Mouse (Mus musculus) common myeloid progenitor, adult 5-6 weeks (primary cell): Measurements from ENCODE around the gene Ugt1a2. TPM values are rescaled to one million over a fixed set of nuclear protein-coding genes. Genes with fewer than 3 reads are reported as not detected.
"Not testable (repeated sequence)": the region's sequence is repeated elsewhere in the genome, so short reads cannot be mapped to it uniquely, and the experiment has no call there.

ENCODE experiments used
- ATAC-seq: replicated peaks from 2 replicates; pipeline ENCODE4 v1.8.0; 2016; ENCODE audit warnings: low read depth, mild to moderate bottlenecking, moderate TSS enrichment, inconsistent platforms; ENCODE audit not compliant: poor library complexity, severe bottlenecking
- total RNA-seq: library from RNA; stranded (forward); fragments of 200-1000, 187-1606 nt; gene quantifications from 2 replicates; pipeline ENCODE4 v1.2.3, GENCODE M21; 2017

The Ugt1a2 gene
- not detected in 2 replicates for total RNA-seq

- ATAC-seq, result no peak
Measured at GRCm38 (mm10) chr1:88200456-88200855, at the start of gene Ugt1a2. Gene Ugt1a2, plus strand, starts transcription at chr1:88200601.

- 0 out of 2 replicates have a peak, but pooled peaks have one; percentile 58 for ATAC-seq
Measured at GRCm38 (mm10) chr1:88158430-88158829, 42.0 kb upstream of the Ugt1a2 start.

- no peak for ATAC-seq
Measured at GRCm38 (mm10) chr1:88165711-88166110, 34.7 kb upstream of the Ugt1a2 start, which contains the start of gene Ugt1a5. Gene Ugt1a5, plus strand, starts transcription at chr1:88166012.

GRCm38 (mm10) chr1:88172190-88172589, 28.2 kb upstream of the Ugt1a2 start:
- not testable (repeated sequence) for ATAC-seq

GRCm38 (mm10) chr1:88179657-88180056, 20.7 kb upstream of the Ugt1a2 start:
- ATAC-seq, result no peak

GRCm38 (mm10) chr1:88186325-88186935, 14.0 kb upstream of the Ugt1a2 start:
- ATAC-seq, result no peak

- ATAC-seq, result no peak
Measured at GRCm38 (mm10) chr1:88192136-88192535, 8.3 kb upstream of the Ugt1a2 start.

- no peak for ATAC-seq
Measured at GRCm38 (mm10) chr1:88195687-88196086, 4.7 kb upstream of the Ugt1a2 start.

- ATAC-seq, result no peak
Measured at GRCm38 (mm10) chr1:88197443-88197842, 3.0 kb upstream of the Ugt1a2 start.

GRCm38 (mm10) chr1:88199996-88200395, 405 bp upstream of the Ugt1a2 start:
- ATAC-seq, result no peak

- peak; percentile 84 for ATAC-seq
Measured at GRCm38 (mm10) chr1:88205294-88205922, 5.0 kb downstream of the Ugt1a2 start, which contains the start of gene Dnajb3. Gene Dnajb3, minus strand, starts transcription at chr1:88205782.

- peak; percentile 52; the same call in 1 of the 2 replicates for ATAC-seq
Measured at GRCm38 (mm10) chr1:88206843-88207479, 6.6 kb downstream of the Ugt1a2 start.

GRCm38 (mm10) chr1:88211812-88212211, 11.4 kb downstream of the Ugt1a2 start, which contains the start of gene Ugt1a1:
Gene Ugt1a1, plus strand, starts transcription at chr1:88211959.
- no peak for ATAC-seq

- no peak for ATAC-seq
Measured at GRCm38 (mm10) chr1:88212341-88213045, 12.1 kb downstream of the Ugt1a2 start.

GRCm38 (mm10) chr1:88213061-88213460, 12.7 kb downstream of the Ugt1a2 start:
- no peak for ATAC-seq

- no peak for ATAC-seq
Measured at GRCm38 (mm10) chr1:88213766-88214461, 13.5 kb downstream of the Ugt1a2 start.

- ATAC-seq, result no peak
Measured at GRCm38 (mm10) chr1:88214462-88214952, 14.1 kb downstream of the Ugt1a2 start.

GRCm38 (mm10) chr1:88215466-88216380, 15.3 kb downstream of the Ugt1a2 start:
- no peak for ATAC-seq

GRCm38 (mm10) chr1:88216551-88216950, 16.1 kb downstream of the Ugt1a2 start:
- ATAC-seq, result no peak
